Mouse (Mus musculus): ENCODE measurements around the gene Ckap5. TPM values are rescaled to one million over a fixed set of nuclear protein-coding genes. Genes with fewer than 3 reads are reported as not detected.

Ckap5 gene
- polyA plus RNA-seq, 1 experiment from 2014 or later, result 133 TPM

DNA sequence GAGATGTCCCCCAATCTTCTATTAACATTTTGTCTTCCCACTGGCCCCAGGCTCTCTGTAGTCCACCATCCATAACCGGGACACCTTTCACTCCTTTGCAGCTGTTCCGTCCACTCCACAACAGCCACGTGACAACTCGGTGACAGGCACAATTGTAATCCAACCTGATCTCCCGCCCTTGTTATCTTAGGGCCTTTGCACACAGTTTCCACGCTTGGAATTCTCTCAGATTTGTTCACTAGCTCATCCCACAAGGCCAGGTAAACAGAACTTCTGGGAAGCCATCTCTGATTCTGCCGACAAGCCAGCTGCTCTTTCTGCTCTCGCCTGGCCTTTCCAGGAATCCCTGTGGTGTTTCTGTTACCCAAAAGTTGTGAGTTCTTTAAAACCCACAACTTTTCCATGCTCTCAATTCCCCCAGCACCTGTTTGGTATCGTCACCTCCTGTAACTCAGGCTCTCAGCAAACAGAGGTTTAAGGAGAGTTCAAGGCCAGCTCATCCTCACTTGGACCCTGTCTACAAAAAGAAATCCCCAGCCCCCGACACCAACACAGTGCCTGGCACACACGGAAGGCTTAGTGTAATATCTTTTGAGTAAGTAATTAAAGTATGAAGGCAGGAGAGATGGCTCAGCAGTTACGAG lies 106.9 kb downstream of the Ckap5 start:
- no peaks in the 10 kb centered on the region for H3K36me3 ChIP-seq (ENCODE audit: control insufficient read depth, insufficient read depth)
- 81% methylated on average over 12 of the region's 12 CpGs for whole genome bisulfite sequencing
- H3K4me2 ChIP-seq (ENCODE audit: low read length), result no peak overlapping the region
- no peak overlapping the region for H3K27ac ChIP-seq (ENCODE audit: low read length)
- H3K9me3 ChIP-seq (ENCODE audit: control insufficient read depth, low read length), result no peaks in the 10 kb centered on the region
- no peaks in the 10 kb centered on the region for H3K4me1 ChIP-seq (replicated peaks; ENCODE audit: control insufficient read depth, insufficient read depth, low read length)
- no peak overlapping the region for H3K9ac ChIP-seq (replicated peaks; ENCODE audit: low read depth, low read length)
- H3K4me3 ChIP-seq (replicated peaks; ENCODE audit: low read length), result no peak overlapping the region
- no peaks in the 10 kb centered on the region for H3K27me3 ChIP-seq (replicated peaks; ENCODE audit: control insufficient read depth, insufficient read depth, low read length)
- no peak for ATAC-seq

DNA sequence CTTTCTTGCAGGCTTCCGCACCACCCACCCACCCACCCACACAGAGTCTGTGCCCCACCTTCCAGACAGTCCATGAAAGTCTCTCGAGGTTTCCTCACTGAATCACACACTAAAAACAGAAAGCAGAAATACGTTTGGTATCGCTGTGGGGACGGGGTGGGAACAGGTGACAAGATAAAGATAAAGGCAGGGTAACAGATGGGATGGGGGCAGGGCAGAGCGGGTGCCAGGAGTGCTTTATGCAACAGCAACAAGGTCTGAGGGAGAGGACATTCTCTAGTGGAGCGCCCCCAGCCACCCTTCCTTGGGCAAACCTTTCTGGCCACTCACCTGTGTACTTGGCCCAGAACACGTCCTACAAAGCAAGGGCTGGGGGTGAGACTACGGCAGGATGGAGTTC lies 108.3 kb downstream of the Ckap5 start:
- Histone ChIP-seq H3K4me2 (ENCODE audit: low read length) (no peak overlapping the region), H3K9ac (replicated peaks; ENCODE audit: low read depth, low read length) (no peak overlapping the region), H3K4me1 (replicated peaks; ENCODE audit: control insufficient read depth, insufficient read depth, low read length) (no peaks in the 10 kb centered on the region), H3K27ac (ENCODE audit: low read length) (no peak overlapping the region), H3K9me3 (ENCODE audit: control insufficient read depth, low read length) (no peaks in the 10 kb centered on the region), H3K4me3 (replicated peaks; ENCODE audit: low read length) (no peak overlapping the region), H3K27me3 (replicated peaks; ENCODE audit: control insufficient read depth, insufficient read depth, low read length) (no peaks in the 10 kb centered on the region), H3K36me3 (ENCODE audit: control insufficient read depth, insufficient read depth) (no peaks in the 10 kb centered on the region)
- no peak for ATAC-seq
- 75% methylated on average over 9 of the region's 9 CpGs for WGBS

DNA sequence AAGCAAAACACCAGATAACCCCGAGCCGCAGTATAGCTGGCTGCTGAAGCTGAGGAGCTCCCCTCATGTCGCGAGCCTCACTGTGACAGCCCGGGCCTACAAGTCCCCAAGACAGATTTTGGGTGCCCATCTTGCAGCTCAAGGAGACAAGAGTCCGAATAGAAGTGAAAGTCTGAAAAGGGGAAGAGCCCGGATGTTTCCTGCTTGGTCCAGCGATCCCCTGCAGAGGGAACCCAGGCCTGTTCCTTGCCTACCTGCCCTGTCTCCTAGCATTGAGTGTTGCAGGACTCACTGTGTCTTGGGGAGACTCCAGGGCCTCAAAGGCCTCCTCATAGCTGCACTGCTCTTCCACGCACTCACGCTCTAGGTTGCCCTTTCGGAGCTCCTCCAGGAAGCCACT lies 108.9 kb downstream of the Ckap5 start:
- no peaks in the 10 kb centered on the region for H3K36me3 ChIP-seq (ENCODE audit: control insufficient read depth, insufficient read depth)
- ATAC-seq, result no peak
- no peak overlapping the region for H3K27ac ChIP-seq (ENCODE audit: low read length)
- 90% methylated on average over 11 of the region's 11 CpGs for WGBS
- H3K9me3 ChIP-seq (ENCODE audit: control insufficient read depth, low read length), result no peaks in the 10 kb centered on the region
- H3K4me3 ChIP-seq (replicated peaks; ENCODE audit: low read length), result no peak overlapping the region
- no peak overlapping the region for H3K9ac ChIP-seq (replicated peaks; ENCODE audit: low read depth, low read length)
- H3K4me1 ChIP-seq (replicated peaks; ENCODE audit: control insufficient read depth, insufficient read depth, low read length), result no peaks in the 10 kb centered on the region
- H3K4me2 ChIP-seq (ENCODE audit: low read length), result no peak overlapping the region
- no peaks in the 10 kb centered on the region for H3K27me3 ChIP-seq (replicated peaks; ENCODE audit: control insufficient read depth, insufficient read depth, low read length)

DNA sequence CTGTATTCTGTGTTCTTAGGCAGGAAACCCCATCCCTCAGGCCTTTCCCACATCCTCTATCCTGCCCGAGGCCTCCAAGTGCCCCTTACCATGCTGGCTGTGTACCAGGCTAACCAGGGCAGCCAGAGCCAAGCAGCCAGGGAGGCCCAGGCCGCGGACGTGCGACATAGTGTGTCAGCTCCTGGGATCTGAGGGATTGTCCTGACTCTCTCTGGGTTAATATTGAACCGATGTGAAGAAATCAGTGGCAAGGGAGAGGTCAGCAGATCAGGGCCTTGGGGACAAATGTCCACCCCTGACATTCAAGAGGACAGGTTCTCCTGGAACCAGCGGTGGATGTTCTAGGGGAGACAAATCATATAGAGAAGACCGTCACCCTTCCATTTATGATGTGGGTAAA lies 109.7 kb downstream of the Ckap5 start, which contains the start of gene F2:
Gene F2, minus strand, starts transcription at position 186 of the 400 bp plus-strand sequence.
- Histone ChIP-seq H3K4me3 (replicated peaks; ENCODE audit: low read length) (no peak within 1 kb of the TSS), H3K36me3 (ENCODE audit: control insufficient read depth, insufficient read depth) (no peaks in the 10 kb centered on the region), H3K4me2 (ENCODE audit: low read length) (no peak within 1 kb of the TSS), H3K4me1 (replicated peaks; ENCODE audit: control insufficient read depth, insufficient read depth, low read length) (no peaks in the 10 kb centered on the region), H3K9me3 (ENCODE audit: control insufficient read depth, low read length) (no peaks in the 10 kb centered on the region), H3K27ac (ENCODE audit: low read length) (no peak within 1 kb of the TSS), H3K9ac (replicated peaks; ENCODE audit: low read depth, low read length) (no peak within 1 kb of the TSS), H3K27me3 (replicated peaks; ENCODE audit: control insufficient read depth, insufficient read depth, low read length) (no peaks in the 10 kb centered on the region)
- ATAC-seq, result no peak
- 93% methylated on average over 8 of the region's 8 CpGs for WGBS

DNA sequence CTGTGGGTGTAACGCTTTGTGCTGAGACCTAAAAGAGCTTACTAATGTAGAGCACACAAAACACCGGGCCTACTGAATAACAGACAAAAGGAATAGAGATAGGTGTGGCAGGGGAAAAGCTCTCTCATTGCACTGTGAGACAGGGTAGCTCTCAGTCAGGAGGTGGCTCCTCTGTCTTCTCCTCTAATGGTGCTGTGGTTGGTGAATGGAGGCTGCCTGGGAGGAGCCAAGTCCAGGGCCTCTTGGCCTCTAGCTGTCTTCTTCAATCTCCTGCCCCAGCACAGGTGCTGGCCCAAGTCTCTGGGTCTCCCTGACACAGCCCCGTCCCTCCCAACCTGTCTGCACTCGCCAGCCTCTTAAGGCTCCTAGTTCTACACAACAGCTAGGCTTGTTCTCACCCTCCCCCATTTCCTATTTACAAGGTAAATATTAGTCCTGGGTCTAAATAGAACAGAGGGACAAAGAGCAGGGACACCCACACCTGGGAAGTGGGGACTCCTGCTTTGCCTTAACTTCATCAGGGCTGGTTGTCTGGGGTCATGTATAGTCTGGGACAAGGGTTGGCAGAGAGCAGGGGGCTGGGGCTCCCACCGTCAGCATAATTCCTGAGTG lies 110.3 kb downstream of the Ckap5 start:
- Histone ChIP-seq H3K27me3 (replicated peaks; ENCODE audit: control insufficient read depth, insufficient read depth, low read length) (no peaks in the 10 kb centered on the region), H3K36me3 (ENCODE audit: control insufficient read depth, insufficient read depth) (no peaks in the 10 kb centered on the region), H3K4me3 (replicated peaks; ENCODE audit: low read length) (no peak overlapping the region), H3K9me3 (ENCODE audit: control insufficient read depth, low read length) (no peaks in the 10 kb centered on the region), H3K4me2 (ENCODE audit: low read length) (no peak overlapping the region), H3K4me1 (replicated peaks; ENCODE audit: control insufficient read depth, insufficient read depth, low read length) (no peaks in the 10 kb centered on the region), H3K27ac (ENCODE audit: low read length) (no peak overlapping the region), H3K9ac (replicated peaks; ENCODE audit: low read depth, low read length) (no peak overlapping the region)
- no peak for ATAC-seq
- 88% methylated on average over 5 of the region's 5 CpGs for WGBS

DNA sequence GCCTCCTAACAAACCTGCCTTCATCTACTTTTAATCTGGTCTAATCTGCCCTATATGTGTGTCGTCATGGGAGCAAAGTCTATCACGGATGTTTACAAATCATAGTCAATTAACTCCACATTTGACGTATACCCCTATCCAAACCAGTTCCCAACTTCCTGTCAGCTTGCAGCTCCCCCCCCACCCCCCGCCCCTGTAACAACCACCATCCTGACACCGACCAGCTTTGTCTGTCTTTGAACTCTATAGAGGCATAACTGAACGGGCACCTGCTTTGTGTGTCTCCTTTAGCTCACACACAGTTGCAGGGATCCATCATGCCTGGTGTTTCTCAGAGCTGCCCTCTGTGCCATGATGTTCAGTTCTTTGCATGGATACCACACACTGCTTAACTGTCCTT lies 112.4 kb downstream of the Ckap5 start:
- Histone ChIP-seq H3K9me3 (ENCODE audit: control insufficient read depth, low read length) (no peaks in the 10 kb centered on the region), H3K4me2 (ENCODE audit: low read length) (no peak overlapping the region), H3K36me3 (ENCODE audit: control insufficient read depth, insufficient read depth) (0 out of 2 replicates have a peak, but pooled peaks cover 3% of the 10 kb centered on the region), H3K4me3 (replicated peaks; ENCODE audit: low read length) (no peak overlapping the region), H3K4me1 (replicated peaks; ENCODE audit: control insufficient read depth, insufficient read depth, low read length) (no peaks in the 10 kb centered on the region), H3K27ac (ENCODE audit: low read length) (no peak overlapping the region), H3K27me3 (replicated peaks; ENCODE audit: control insufficient read depth, insufficient read depth, low read length) (no peaks in the 10 kb centered on the region), H3K9ac (replicated peaks; ENCODE audit: low read depth, low read length) (no peak overlapping the region)
- no peak for ATAC-seq
- WGBS, result 84% methylated on average over 6 of the region's 6 CpGs

DNA sequence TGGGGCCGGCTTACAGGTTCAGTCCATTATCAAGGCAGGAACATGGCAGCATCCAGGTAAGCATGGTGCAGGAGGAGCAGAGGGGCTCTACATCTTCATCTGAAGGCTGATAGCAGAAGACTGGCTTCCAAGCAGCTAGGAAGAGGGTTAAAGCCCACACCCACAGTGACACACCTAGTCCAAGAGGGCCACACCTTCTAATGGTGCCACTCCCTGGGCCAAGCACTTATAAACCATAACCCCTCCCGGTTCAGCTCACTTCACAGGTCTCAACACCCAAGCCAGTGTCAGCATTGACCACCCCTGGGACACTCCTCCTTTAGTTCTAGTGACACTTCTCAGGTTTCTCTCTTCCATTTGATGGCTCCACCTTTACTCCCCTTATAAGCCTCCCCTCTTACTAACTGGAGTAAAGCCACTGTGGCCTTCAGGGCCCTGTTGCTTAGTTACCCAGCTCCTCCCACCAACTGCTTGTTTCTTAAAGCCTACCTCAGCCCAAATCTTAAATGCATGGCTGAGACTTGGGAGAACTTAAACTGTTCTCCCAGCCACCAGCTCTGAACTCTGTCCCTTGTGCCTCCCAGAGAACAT lies 116.4 kb downstream of the Ckap5 start:
- Histone ChIP-seq H3K36me3 (ENCODE audit: control insufficient read depth, insufficient read depth) (peaks cover 29% of the 10 kb centered on the region), H3K27ac (ENCODE audit: low read length) (no peak overlapping the region), H3K4me1 (replicated peaks; ENCODE audit: control insufficient read depth, insufficient read depth, low read length) (no peaks in the 10 kb centered on the region), H3K4me2 (ENCODE audit: low read length) (no peak overlapping the region), H3K27me3 (replicated peaks; ENCODE audit: control insufficient read depth, insufficient read depth, low read length) (no peaks in the 10 kb centered on the region), H3K9ac (replicated peaks; ENCODE audit: low read depth, low read length) (no peak overlapping the region), H3K9me3 (ENCODE audit: control insufficient read depth, low read length) (no peaks in the 10 kb centered on the region), H3K4me3 (replicated peaks; ENCODE audit: low read length) (no peak overlapping the region)
- 90% methylated on average over 2 of the region's 2 CpGs for WGBS
- no peak for ATAC-seq

DNA sequence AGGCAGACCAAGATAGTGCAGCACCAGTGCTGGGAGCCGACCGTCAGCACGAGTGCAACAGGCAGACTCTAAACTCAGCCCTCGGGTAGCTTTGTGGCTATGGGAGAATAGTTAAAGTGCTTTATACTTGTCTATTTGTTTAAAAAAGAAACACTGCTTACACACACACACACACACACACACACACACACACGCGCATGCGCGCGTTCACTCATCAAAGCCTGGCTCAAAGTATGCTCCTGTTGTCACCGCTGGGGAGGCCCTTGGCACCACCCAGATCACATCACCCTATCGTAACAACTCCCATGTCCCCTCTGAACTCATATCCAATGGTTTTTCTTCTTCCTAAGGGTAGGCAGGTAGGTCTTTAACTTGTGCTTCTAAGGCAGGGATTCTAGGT lies 117.5 kb downstream of the Ckap5 start:
- Histone ChIP-seq H3K9me3 (ENCODE audit: control insufficient read depth, low read length) (no peaks in the 10 kb centered on the region), H3K4me2 (ENCODE audit: low read length) (no peak overlapping the region), H3K9ac (replicated peaks; ENCODE audit: low read depth, low read length) (no peak overlapping the region), H3K27me3 (replicated peaks; ENCODE audit: control insufficient read depth, insufficient read depth, low read length) (no peaks in the 10 kb centered on the region), H3K4me3 (replicated peaks; ENCODE audit: low read length) (no peak overlapping the region), H3K4me1 (replicated peaks; ENCODE audit: control insufficient read depth, insufficient read depth, low read length) (peaks cover 7% of the 10 kb centered on the region), H3K36me3 (ENCODE audit: control insufficient read depth, insufficient read depth) (peaks cover 29% of the 10 kb centered on the region), H3K27ac (ENCODE audit: low read length) (no peak overlapping the region)
- ATAC-seq, result no peak
- WGBS, result 94% methylated on average over 11 of the region's 11 CpGs

DNA sequence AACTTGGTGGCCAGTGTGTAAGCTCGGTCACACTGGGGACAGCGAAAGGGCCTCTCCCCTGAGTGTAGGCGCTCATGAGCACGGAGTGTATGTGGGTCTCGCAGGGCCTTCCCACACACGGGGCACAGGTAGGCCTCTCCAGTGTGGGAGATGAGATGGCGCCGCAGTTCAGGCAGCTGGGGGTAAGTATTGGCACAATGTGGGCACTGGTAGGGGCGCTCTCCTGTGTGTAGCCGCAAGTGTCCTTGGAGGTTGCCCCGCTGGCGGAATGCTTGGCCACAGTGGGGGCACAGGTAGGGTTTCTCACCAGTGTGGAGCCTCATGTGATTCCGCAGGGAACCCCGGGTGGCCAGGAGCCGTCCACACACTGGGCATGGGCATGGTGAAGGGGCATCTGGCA lies 118.8 kb downstream of the Ckap5 start:
- H3K9me3 ChIP-seq (ENCODE audit: control insufficient read depth, low read length), result no peaks in the 10 kb centered on the region
- H3K4me2 ChIP-seq (ENCODE audit: low read length), result no peak overlapping the region
- ATAC-seq, result no peak
- H3K27ac ChIP-seq (ENCODE audit: low read length), result no peak overlapping the region
- H3K4me3 ChIP-seq (replicated peaks; ENCODE audit: low read length), result no peak overlapping the region
- no peaks in the 10 kb centered on the region for H3K27me3 ChIP-seq (replicated peaks; ENCODE audit: control insufficient read depth, insufficient read depth, low read length)
- WGBS, result 97% methylated on average over 15 of the region's 15 CpGs
- no peak overlapping the region for H3K9ac ChIP-seq (replicated peaks; ENCODE audit: low read depth, low read length)
- peaks cover 29% of the 10 kb centered on the region for H3K36me3 ChIP-seq (ENCODE audit: control insufficient read depth, insufficient read depth)
- peaks cover 8% of the 10 kb centered on the region for H3K4me1 ChIP-seq (replicated peaks; ENCODE audit: control insufficient read depth, insufficient read depth, low read length)
